Mouse (Mus musculus) limb, embryonic 13.5 days (tissue): Measurements from ENCODE around the gene Commd7. TPM values are rescaled to one million over a fixed set of nuclear protein-coding genes. Genes with fewer than 3 reads are reported as not detected.

Experiments used
- ATAC-seq: fragments of 200-750 bp; cut with Nextera tagmentation; 2 replicates; pipeline ENCODE4 v1.8.0; 2017; ENCODE audit warnings: low read depth, moderate number of reproducible peaks, moderate TSS enrichment; ENCODE audit not compliant: low FRiP score
- H3K27ac ChIP-seq: fragments of 300-500 bp; sonication (generic); 2 replicates; pipeline ENCODE4 v1.5.1; 2015; ENCODE audit warnings: inconsistent platforms, mild to moderate bottlenecking, moderate library complexity
- H3K27me3 ChIP-seq: fragments of 300-500 bp; sonication (generic); 2 replicates; pipeline ENCODE4 v1.6.1; 2015; ENCODE audit warnings: mild to moderate bottlenecking, inconsistent platforms
- H3K36me3 ChIP-seq: fragments of 300-500 bp; sonication (generic); 2 replicates; pipeline ENCODE4 v1.6.1; 2015; ENCODE audit warnings: inconsistent platforms, mild to moderate bottlenecking, moderate library complexity
- H3K4me1 ChIP-seq: fragments of 300-500 bp; sonication (generic); 2 replicates; pipeline ENCODE4 v1.6.1; 2015; ENCODE audit warnings: inconsistent platforms
- H3K4me2 ChIP-seq: fragments of 300-500 bp; sonication (generic); replicated peaks from 2 replicates; pipeline ENCODE4 v1.6.1; 2015; ENCODE audit warnings: inconsistent platforms, mild to moderate bottlenecking, moderate library complexity
- H3K4me3 ChIP-seq: fragments of 300-500 bp; sonication (generic); 2 replicates; pipeline ENCODE4 v1.5.1; 2015; ENCODE audit warnings: moderate library complexity, mild to moderate bottlenecking, inconsistent platforms
- H3K9ac ChIP-seq: fragments of 300-500 bp; sonication (generic); 2 replicates; pipeline ENCODE4 v1.6.1; 2015; ENCODE audit warnings: mild to moderate bottlenecking, inconsistent platforms
- H3K9me3 ChIP-seq: fragments of 300-500 bp; sonication (generic); 2 replicates; pipeline ENCODE4 v1.6.1; 2016; ENCODE audit warnings: inconsistent platforms
- WGBS: fragments of 180-500 bp; shearing (Covaris S2); methylation state at CpG from one replicate; pipeline ENCODE4 v1.1.7; 2015; 5-methylcytosine and 5-hydroxymethylcytosine counted together
- polyA plus RNA-seq: library from polyadenylated mRNA; unstranded; fragments of >200 nt; fragmentation: Nextera tagmentation; extraction: Ambion mirVana; gene quantifications from 2 replicates; pipeline ENCODE4 v1.2.1, GENCODE M21; 2015

Gene Commd7
- polyA plus RNA-seq, 1 experiment from 2014 or later: 79.4 TPM

DNA sequence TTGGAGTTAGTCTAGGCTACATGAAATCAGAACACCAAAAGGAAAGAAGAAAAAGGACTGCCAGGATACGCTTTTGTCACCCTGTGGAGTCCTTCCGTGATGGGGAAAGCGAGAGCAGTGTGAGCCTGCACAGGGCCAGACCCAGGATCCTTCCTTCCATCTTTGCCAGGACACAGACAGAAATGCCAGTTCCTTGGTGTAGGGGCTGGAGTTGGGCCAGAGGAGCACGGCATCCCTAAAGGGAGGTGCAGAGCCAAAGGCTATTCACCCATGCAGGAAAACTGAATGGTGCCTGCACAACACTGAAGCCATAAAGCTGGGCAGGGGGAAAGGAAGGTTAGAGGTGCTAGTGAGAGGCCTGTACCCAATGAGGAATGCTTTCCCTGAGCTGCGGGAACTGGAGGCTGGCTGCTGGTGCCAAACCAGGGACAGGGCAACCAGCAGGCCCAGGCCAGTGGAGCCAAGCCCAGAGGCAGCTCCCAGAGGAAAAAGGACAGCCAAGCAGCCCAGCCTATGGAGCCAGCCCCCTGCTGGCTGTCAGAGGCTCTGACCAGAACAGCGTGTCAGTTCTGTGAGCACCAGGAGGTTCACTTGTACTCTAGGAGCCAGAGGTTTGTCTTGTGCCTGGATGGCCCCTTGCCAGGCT is 32.4 kb downstream of the Commd7 start:
- no peaks in the 10 kb centered on the region for H3K36me3 ChIP-seq
- no peaks in the 10 kb centered on the region for H3K9me3 ChIP-seq
- H3K4me1 ChIP-seq: no peaks in the 10 kb centered on the region; the same call in 1 of the 2 replicates
- H3K4me2 ChIP-seq: no peak overlapping the region
- H3K9ac ChIP-seq: no peak overlapping the region; the same call in 1 of the 2 replicates
- no peak overlapping the region for H3K27ac ChIP-seq
- no peak overlapping the region for H3K4me3 ChIP-seq
- no peaks in the 10 kb centered on the region for H3K27me3 ChIP-seq
- 59% methylated on average over 6 of the region's 6 CpGs for WGBS
- no peak for ATAC-seq

DNA sequence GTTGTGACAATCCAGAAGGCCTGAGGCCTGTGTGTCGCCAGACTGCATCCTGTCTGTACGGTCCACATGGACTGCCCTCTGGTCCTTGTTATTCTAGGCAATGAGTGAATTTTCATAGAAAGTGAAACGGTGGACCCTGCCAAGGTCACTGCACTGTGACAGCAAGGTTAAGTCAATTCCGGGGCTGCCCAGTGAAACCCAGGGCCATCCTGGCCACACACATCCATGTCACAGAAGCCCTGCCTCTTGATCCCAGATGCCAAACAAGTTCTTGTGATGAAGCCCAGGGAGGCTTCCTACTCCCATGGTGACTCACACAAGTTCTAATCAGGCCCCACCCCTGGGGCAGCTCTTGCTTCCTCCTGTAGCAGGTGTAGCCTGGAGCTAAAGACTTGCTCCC is 35.0 kb downstream of the Commd7 start:
- Histone ChIP-seq H3K36me3 (no peaks in the 10 kb centered on the region), H3K4me1 (no peaks in the 10 kb centered on the region; the same call in 1 of the 2 replicates), H3K9ac (no peak overlapping the region), H3K27ac (no peak overlapping the region), H3K27me3 (no peaks in the 10 kb centered on the region), H3K9me3 (no peaks in the 10 kb centered on the region), H3K4me3 (no peak overlapping the region), H3K4me2 (no peak overlapping the region)
- no peak for ATAC-seq
- WGBS: 83% methylated on average over 4 of the region's 4 CpGs

DNA sequence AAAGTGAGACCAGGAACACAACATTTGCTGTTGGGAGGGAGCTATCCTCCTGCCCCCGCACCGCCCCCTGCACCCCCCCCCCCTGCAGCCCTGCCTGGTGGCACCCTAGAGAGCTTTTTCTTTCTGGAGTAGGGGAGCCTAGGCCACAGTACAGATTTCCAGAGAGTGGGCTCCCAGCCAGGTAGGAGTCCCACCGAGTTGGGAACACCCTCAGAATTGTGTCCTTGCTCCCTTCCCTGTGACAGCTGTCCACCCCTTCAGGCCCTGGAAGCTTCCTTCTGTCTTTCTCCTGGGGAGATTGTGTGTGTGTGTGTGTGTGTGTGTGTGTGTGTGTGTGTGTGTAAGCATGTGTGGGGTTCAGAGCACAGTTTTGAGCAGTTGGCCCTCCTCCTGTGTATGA is 35.6 kb downstream of the Commd7 start:
- Histone ChIP-seq H3K9me3 (no peaks in the 10 kb centered on the region), H3K4me1 (no peaks in the 10 kb centered on the region; the same call in 1 of the 2 replicates), H3K4me2 (no peak overlapping the region), H3K27me3 (no peaks in the 10 kb centered on the region), H3K36me3 (no peaks in the 10 kb centered on the region), H3K9ac (no peak overlapping the region), H3K27ac (no peak overlapping the region), H3K4me3 (no peak overlapping the region)
- no peak for ATAC-seq
- 67% methylated on average over 3 of the region's 3 CpGs for WGBS

DNA sequence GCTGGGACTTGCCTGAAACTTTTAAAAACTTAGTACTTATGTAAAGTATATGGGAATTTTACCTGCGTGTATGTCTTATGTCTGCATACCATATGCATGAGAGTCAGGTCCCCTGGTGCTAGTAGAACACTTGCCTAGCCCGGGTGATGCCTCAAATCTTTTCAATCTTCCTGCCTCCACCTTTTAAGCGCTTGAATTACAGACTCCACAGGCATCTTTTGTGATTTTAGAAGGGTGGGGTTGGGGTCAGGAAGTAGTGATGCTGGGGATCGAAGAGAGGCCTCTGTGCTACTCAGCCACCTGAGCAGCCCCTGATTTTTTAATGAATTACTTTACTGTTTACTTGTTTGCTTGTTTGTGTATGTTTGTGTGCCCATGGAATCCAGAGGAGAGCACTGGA is 37.6 kb downstream of the Commd7 start:
- Histone ChIP-seq H3K36me3 (no peaks in the 10 kb centered on the region), H3K27ac (no peak overlapping the region), H3K4me3 (no peak overlapping the region), H3K27me3 (no peaks in the 10 kb centered on the region), H3K4me2 (no peak overlapping the region), H3K9ac (no peak overlapping the region), H3K4me1 (no peaks in the 10 kb centered on the region), H3K9me3 (no peaks in the 10 kb centered on the region)
- no peak for ATAC-seq
- WGBS: 53% methylated on average over 4 of the region's 4 CpGs

DNA sequence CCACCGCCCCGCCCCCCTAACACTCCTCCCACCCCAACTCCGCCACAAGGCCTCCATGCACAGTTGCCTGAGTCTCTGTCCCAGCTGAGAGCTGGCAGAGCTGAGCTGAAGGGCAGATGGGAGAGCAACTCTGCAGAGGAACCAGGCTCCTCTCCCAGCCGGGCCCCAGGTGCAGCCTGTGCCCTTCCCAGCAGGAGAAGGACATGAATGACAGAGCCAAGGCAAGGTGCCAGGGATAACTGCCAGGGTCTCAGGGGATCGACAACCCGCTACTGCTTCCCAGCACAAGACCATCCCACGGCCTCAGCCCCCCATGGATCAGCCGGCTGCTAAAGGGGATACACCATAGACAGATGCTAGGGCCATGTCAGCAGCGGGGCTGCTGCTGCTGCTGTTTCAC is 39.4 kb downstream of the Commd7 start:
- H3K4me1 ChIP-seq: no peaks in the 10 kb centered on the region
- H3K4me2 ChIP-seq: no peak overlapping the region
- no peak overlapping the region for H3K4me3 ChIP-seq
- ATAC-seq: no peak
- H3K9me3 ChIP-seq: no peaks in the 10 kb centered on the region
- no peaks in the 10 kb centered on the region for H3K27me3 ChIP-seq
- 52% methylated on average over 9 of the region's 9 CpGs for WGBS
- no peak overlapping the region; the same call in 1 of the 2 replicates for H3K9ac ChIP-seq
- no peaks in the 10 kb centered on the region for H3K36me3 ChIP-seq
- no peak overlapping the region for H3K27ac ChIP-seq

DNA sequence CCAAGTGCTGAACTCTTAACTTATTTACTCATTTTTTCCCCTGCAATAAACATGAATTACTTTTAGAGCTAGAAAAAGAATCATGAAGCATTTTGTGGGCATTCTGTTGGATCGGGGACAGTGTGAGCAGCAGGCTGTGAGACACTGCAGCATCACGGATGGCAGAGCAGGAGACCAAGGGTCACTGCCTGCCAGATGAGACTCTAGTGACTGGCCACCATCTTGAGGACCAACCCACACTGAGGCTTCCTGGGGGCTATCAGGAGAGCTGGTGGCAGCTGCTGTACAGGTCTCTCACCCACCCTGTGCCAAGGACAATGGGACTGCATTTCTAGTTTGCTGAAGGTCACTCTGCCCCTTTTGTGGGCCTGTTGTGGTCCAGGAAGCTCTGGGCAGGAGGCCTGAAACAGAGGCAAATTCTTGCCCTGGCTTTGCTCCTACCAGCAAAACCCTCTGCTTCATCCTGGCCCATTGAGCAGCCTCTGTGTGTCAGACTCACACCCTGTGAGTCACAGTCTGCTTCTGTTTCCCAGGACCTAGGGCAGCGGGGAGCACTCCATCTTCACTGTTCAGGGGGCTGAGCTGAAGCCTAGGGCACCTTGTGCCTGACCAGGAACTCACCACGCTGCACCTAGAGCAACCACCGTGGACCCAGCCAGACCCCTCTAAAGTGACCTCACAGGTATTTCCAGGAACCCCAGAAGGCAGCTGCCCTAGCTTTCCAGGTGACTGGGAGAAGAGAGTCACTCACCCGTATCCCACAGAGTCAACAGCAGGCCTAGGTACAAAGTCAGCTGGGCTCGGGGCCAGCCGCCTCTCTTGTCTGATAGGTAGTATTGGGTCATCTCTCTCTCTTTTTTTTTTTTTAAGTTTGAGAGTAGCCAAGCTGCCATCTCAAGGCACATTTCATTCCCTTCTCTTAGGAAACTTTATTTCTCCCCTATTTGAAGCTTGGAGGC is 40.2 kb downstream of the Commd7 start:
- no peaks in the 10 kb centered on the region for H3K36me3 ChIP-seq
- H3K4me2 ChIP-seq: no peak overlapping the region
- no peak overlapping the region for H3K27ac ChIP-seq
- no peak for ATAC-seq
- H3K9ac ChIP-seq: no peak overlapping the region
- no peaks in the 10 kb centered on the region for H3K27me3 ChIP-seq
- WGBS: 73% methylated on average over 8 of the region's 8 CpGs
- no peak overlapping the region for H3K4me3 ChIP-seq
- H3K9me3 ChIP-seq: no peaks in the 10 kb centered on the region
- H3K4me1 ChIP-seq: no peaks in the 10 kb centered on the region

DNA sequence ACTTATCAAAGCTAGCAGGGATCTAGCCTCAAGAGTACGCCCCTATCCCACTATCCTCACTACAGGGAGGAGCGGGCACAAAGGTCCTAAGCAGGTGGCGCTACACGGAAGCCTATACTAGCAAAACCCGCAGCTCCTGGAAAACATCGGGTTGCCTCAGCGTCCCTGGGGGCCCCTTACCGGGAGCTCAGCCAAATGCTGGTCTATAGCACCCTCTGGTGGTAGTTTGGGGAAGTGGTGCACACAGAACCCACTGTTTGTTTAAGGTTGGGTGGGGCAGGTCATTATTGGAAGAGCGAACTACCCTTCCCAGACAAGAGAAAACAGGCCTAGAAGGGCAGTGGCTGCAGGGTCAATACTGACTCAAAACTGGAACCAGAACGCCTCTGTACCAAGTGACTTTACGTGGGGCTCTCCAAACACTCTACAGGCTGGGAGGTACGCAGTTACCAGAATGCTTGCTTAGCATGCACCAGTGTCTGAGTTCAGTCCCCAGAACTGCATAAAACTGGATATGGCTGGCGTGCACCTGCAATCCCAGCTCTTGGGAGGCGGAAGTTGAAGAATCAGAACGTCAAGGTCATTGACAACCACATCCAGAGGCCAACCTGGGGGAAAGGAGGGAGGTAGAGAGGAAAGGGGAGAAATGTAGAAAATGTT is 45.9 kb downstream of the Commd7 start:
- no peak overlapping the region for H3K27ac ChIP-seq
- no peak overlapping the region for H3K9ac ChIP-seq
- 0 out of 2 replicates have a peak, but pooled peaks cover 6% of the 10 kb centered on the region for H3K27me3 ChIP-seq
- peaks cover 17% of the 10 kb centered on the region for H3K4me1 ChIP-seq
- peak overlapping the region; percentile 58 for H3K4me2 ChIP-seq
- 12% methylated on average over 15 of the region's 15 CpGs for WGBS
- H3K9me3 ChIP-seq: no peaks in the 10 kb centered on the region
- H3K4me3 ChIP-seq: 0 out of 2 replicates have a peak overlapping the region, but pooled peaks have one; percentile 14
- H3K36me3 ChIP-seq: no peaks in the 10 kb centered on the region
- ATAC-seq: peak; percentile 78

DNA sequence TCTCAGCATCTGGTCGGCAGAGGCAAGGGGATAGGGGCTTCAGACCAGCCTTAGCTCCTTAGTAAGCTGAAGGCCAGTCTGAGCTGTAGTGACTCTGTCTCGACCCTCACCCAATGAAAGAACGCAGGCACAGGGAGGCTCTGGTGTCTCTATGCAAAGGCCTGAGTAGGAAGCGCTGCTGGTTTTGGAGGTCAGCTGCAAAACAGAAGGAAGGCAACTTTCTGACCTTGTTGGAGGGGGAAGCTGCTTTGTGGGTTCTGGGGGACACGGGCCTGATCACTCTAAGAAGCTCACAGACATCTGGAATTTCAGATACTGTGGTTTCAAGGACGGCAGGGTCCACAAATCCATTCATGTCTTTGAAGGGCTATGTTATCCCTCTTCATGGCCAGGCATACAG is 46.6 kb downstream of the Commd7 start:
- ATAC-seq: no peak
- 0 out of 2 replicates have a peak, but pooled peaks cover 6% of the 10 kb centered on the region for H3K27me3 ChIP-seq
- H3K36me3 ChIP-seq: no peaks in the 10 kb centered on the region
- peak overlapping the region; percentile 58 for H3K4me2 ChIP-seq
- H3K27ac ChIP-seq: no peak overlapping the region
- no peak overlapping the region for H3K4me3 ChIP-seq
- H3K4me1 ChIP-seq: peaks cover 17% of the 10 kb centered on the region
- WGBS: 66% methylated on average over 6 of the region's 6 CpGs
- no peaks in the 10 kb centered on the region for H3K9me3 ChIP-seq
- H3K9ac ChIP-seq: no peak overlapping the region

DNA sequence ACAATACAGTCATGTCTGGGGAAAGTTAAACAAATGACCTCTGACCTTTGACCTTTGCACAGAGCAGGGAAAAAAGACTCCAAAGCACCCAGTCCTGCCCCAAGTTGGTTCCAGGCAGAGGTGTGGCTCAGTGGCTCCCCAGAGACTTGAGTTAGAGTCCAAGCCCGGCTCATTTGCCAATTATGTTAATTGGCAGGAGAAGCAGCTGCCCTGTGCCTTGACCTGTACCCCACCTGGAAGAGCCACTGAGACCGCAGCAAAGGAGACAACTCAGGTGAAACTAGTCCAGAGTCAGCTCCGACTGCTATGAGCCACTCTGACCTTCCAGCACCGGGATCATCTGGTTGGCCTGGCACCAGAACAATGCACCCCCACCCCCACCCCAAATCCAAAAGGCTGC is 48.2 kb downstream of the Commd7 start:
- no peak for ATAC-seq
- Histone ChIP-seq H3K27ac (no peak overlapping the region), H3K4me3 (no peak overlapping the region), H3K27me3 (0 out of 2 replicates have a peak, but pooled peaks cover 6% of the 10 kb centered on the region), H3K9ac (no peak overlapping the region), H3K9me3 (no peaks in the 10 kb centered on the region), H3K36me3 (no peaks in the 10 kb centered on the region), H3K4me1 (peaks cover 17% of the 10 kb centered on the region), H3K4me2 (no peak overlapping the region)
- WGBS: 72% methylated on average over 4 of the region's 4 CpGs

DNA sequence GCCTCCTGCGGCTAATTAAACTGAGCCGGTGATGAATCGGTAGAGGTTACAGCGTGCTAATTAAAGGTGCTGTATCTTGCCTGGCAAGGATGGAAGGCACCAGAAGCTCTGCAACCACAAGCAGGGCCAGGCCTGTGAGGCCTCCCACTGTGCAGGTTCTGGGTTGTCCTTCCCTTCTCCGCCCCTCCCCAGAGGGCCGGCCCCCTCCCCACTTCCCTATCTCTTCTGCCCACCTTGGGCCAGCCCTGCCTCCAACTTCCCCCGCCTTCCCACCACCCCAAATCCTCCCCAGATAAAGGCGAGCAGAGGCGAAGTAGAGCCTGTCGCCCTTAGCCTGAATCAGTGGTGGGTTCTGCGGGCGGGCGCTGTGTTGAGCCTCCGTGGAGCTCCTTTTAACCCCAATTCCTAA is 48.9 kb downstream of the Commd7 start:
- no peak for ATAC-seq
- H3K27ac ChIP-seq: no peak overlapping the region
- no peak overlapping the region for H3K4me2 ChIP-seq
- peaks cover 17% of the 10 kb centered on the region for H3K4me1 ChIP-seq
- H3K36me3 ChIP-seq: no peaks in the 10 kb centered on the region
- 41% methylated on average over 14 of the region's 14 CpGs for WGBS
- H3K4me3 ChIP-seq: no peak overlapping the region
- H3K9ac ChIP-seq: 0 out of 2 replicates have a peak overlapping the region, but pooled peaks have one; percentile 48
- no peaks in the 10 kb centered on the region for H3K9me3 ChIP-seq
- 0 out of 2 replicates have a peak, but pooled peaks cover 6% of the 10 kb centered on the region for H3K27me3 ChIP-seq

DNA sequence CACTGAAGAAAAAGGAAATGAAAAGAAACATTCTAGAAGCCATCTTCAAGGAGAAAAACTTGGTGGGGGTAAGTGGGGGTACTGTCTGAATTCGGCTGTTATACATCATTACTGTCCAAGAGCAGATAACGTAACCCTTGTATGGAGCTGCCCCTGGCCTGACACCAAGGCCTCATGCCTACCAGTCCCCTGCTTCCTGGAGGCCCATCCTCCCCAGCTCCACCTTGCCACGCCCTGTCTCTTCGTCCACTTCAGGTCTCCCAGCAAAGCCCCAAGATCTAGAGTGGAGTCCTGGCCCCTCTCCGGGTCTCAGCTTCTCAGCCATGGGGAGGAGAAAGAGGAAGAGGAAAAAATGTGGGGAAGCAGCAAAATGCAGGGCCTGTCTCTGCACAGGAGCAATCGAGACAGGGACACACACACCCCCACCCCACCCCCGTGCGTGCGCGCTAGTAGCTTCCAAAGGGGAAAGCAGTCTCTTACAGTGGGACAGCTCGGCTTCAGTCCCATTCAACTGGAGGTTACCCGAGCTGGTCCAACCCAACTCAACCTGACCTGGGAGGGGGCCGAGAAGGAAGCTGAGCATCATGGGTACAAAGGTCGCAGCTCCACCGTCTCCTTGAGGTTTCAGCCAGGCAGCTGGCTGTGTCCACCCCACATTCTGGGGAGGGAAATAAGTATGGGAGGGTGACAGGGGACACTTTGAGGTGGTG is 49.5 kb downstream of the Commd7 start:
- 0 out of 2 replicates have a peak overlapping the region, but pooled peaks have one; percentile 48 for H3K9ac ChIP-seq
- no peak overlapping the region for H3K4me3 ChIP-seq
- no peak overlapping the region for H3K27ac ChIP-seq
- H3K9me3 ChIP-seq: no peaks in the 10 kb centered on the region
- no peak for ATAC-seq
- no peak overlapping the region for H3K4me2 ChIP-seq
- 52% methylated on average over 15 of the region's 15 CpGs for WGBS
- H3K4me1 ChIP-seq: peaks cover 17% of the 10 kb centered on the region
- H3K27me3 ChIP-seq: 0 out of 2 replicates have a peak, but pooled peaks cover 6% of the 10 kb centered on the region
- no peaks in the 10 kb centered on the region for H3K36me3 ChIP-seq
